Mouse (Mus musculus): ENCODE measurements around the gene Mdc1.

DNA sequence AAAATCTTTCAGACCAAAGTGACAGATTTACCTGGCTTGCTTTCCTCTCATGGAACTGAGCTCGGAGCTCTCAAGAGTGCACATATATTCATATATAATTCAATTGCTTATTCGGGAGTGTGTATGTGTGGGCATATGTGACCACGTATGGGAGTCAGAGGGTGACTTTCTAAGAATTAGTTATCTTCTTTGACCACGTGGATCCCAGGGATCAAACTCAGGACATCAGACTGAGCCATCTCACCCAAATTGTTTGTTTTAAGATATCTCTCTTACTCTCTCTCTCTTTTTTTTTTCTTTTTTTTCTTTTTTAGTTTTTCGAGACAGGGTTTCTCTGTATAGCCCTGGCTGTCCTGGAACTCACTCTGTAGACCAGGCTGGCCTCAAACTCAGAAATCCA is 21.2 kb upstream of the Mdc1 start:
- TF ChIP-seq CTCF (IDR thresholded peaks at IDR 0.05; ENCODE audit: extremely low read depth, insufficient read length, insufficient replicate concordance, low read depth, low read length) = no peak
- no peak for TF ChIP-seq POLR2A (IDR thresholded peaks at IDR 0.05; ENCODE audit: low read depth, low read length)
